Mouse (Mus musculus): Measurements from ENCODE around the gene Epha2.

Gene Epha2

DNA sequence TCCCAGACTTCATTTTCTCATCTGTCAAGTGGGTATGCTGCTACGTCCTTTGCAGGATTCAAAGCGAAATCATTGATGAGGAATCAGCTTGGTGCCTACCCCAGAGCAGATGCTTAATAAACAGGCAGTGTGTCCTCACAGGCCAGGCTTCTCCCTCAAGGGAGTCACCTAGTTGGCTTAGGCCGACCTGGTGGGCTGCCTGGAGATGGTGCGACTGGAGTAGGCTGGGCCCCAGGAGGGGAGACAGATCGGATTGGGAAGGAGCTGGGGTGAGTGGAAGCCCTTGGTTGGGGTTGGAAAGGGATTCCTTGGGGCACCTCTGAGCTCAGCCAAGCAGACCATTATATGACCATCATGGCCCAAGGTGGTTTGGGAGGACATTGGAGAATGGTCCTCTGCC, 71.4 kb downstream of the Epha2 start:
- DNase-seq (ENCODE audit: low read depth), result no peak

All from c-Kit-positive CD71-negative TER-119-negative erythroid progenitor cells, embryonic 14.5 days (primary cell).